In genomic region chr17:66320716-66321372, GRCm38 (mm10) we compare ENCODE assay signal across 18 mouse cellular contexts.
DNase-seq lines count a peak whose midpoint lies in the region; ATAC-seq lines count a peak whose summit lies in the region.
"Had no signal": no experiment of that assay in that cellular context is flagged by ENCODE, and none has a peak within 500 bp of the region (broad histone marks: within the 10 kb centered on the region; RNA-seq: fewer than 3 reads in every experiment).

No protein-coding gene starts in this region.

- no peak for DNase-seq in hindbrain, embryonic 11.5 days (ENCODE audit: low spot score)
- DNase-seq in brain, adult 2 months (ENCODE audit: low read depth, low spot score) = peak; percentile 77
- peak; percentile 77 for DNase-seq in cerebellum, adult 9-11 months
- DNase-seq in ovary, postnatal 10 days (ENCODE audit: low spot score) = no peak
- no peak for DNase-seq in urinary bladder, postnatal 25 days (ENCODE audit: low spot score)
- DNase-seq: embryo, embryonic 11 days; gastrocnemius, postnatal 36 days; heart, postnatal 14 days; kidney, adult 11 months; lung, adult 2 months; right cerebral cortex, postnatal 4 days had no signal

- peaks cover 10% of the 10 kb centered on the region for H3K4me1 ChIP-seq in hindbrain, embryonic 16.5 days (ENCODE audit: control insufficient read depth, insufficient read depth, low read depth, low read length)
- H3K4me1 ChIP-seq in hindbrain, embryonic 11.5 days (replicated peaks; ENCODE audit: control insufficient read depth, insufficient read depth, low read length) = no peaks in the 10 kb centered on the region; the same call in 1 of the 2 replicates
- H3K4me1 ChIP-seq: liver, embryonic 12.5 days had no signal

- 0 out of 2 replicates have a peak, but pooled peaks have one; percentile 41 for ATAC-seq in hindbrain, embryonic 16.5 days
- no peak for ATAC-seq in hindbrain, embryonic 11.5 days (ENCODE audit: low FRiP score)
- ATAC-seq in cerebellum, adult (ENCODE audit: insufficient number of reproducible peaks, low FRiP score, low TSS enrichment) = 0 out of 2 replicates have a peak, but pooled peaks have one; percentile 32
- ATAC-seq: liver, embryonic 12.5 days; midbrain, embryonic 16.5 days had no signal

- no peak overlapping the region for H3K9ac ChIP-seq in hindbrain, embryonic 16.5 days (ENCODE audit: low read depth, low read length)
- H3K9ac ChIP-seq in hindbrain, embryonic 11.5 days (ENCODE audit: low read depth, low read length) = no peak overlapping the region
- H3K9ac ChIP-seq: heart, embryonic 12.5 days; limb, embryonic 12.5 days; liver, embryonic 12.5 days had no signal

- no peak overlapping the region; the same call in 1 of the 2 replicates for H3K27ac ChIP-seq in hindbrain, embryonic 16.5 days (ENCODE audit: low read depth, low read length)
- no peak overlapping the region for H3K27ac ChIP-seq in hindbrain, embryonic 11.5 days (ENCODE audit: low read depth, low read length)
- H3K27ac ChIP-seq: kidney, postnatal 0 days; limb, embryonic 12.5 days; liver, embryonic 12.5 days had no signal

- H3K9me3 ChIP-seq in hindbrain, embryonic 16.5 days (ENCODE audit: control insufficient read depth, low read length) = no peaks in the 10 kb centered on the region
- no peaks in the 10 kb centered on the region for H3K9me3 ChIP-seq in hindbrain, embryonic 11.5 days (ENCODE audit: control insufficient read depth, low read length)
- H3K9me3 ChIP-seq: heart, embryonic 12.5 days; limb, embryonic 12.5 days; liver, embryonic 12.5 days had no signal

- H3K27me3 ChIP-seq in hindbrain, embryonic 16.5 days (replicated peaks; ENCODE audit: control insufficient read depth, insufficient read depth, low read length) = no peaks in the 10 kb centered on the region
- H3K27me3 ChIP-seq in hindbrain, embryonic 11.5 days (ENCODE audit: control insufficient read depth, insufficient read depth, low read length) = no peaks in the 10 kb centered on the region
- H3K27me3 ChIP-seq: heart, embryonic 12.5 days; limb, embryonic 12.5 days; liver, embryonic 12.5 days had no signal

- H3K4me2 ChIP-seq in hindbrain, embryonic 16.5 days (ENCODE audit: low read length) = no peak overlapping the region
- no peak overlapping the region for H3K4me2 ChIP-seq in hindbrain, embryonic 11.5 days (replicated peaks; ENCODE audit: low read depth, low read length)
- H3K4me2 ChIP-seq: heart, embryonic 12.5 days; limb, embryonic 12.5 days; liver, embryonic 12.5 days had no signal

- H3K36me3 ChIP-seq in hindbrain, embryonic 16.5 days (ENCODE audit: control insufficient read depth, insufficient read depth, low read length) = no peaks in the 10 kb centered on the region
- H3K36me3 ChIP-seq in hindbrain, embryonic 11.5 days (ENCODE audit: control insufficient read depth, insufficient read depth, low read length) = no peaks in the 10 kb centered on the region
- H3K36me3 ChIP-seq: heart, embryonic 12.5 days; limb, embryonic 12.5 days; liver, embryonic 12.5 days had no signal

- H3K4me3 ChIP-seq in hindbrain, embryonic 16.5 days (ENCODE audit: low read length) = no peak overlapping the region
- H3K4me3 ChIP-seq in hindbrain, embryonic 11.5 days (ENCODE audit: low read depth, low read length) = no peak overlapping the region
- H3K4me3 ChIP-seq: heart, embryonic 12.5 days; limb, embryonic 12.5 days; liver, embryonic 12.5 days had no signal

- 58% methylated on average over 20 of the region's 20 CpGs for WGBS in hindbrain, embryonic 16.5 days
- 84% methylated on average over 20 of the region's 20 CpGs for WGBS in hindbrain, embryonic 11.5 days

Comparison
In these comparisons a context has a peak if more than half of its experiments do, and no peak if none do; other contexts are left out.
1. DNase-seq: peak in brain, adult 2 months (single experiment) and cerebellum, adult 9-11 months (single experiment); none in hindbrain, embryonic 11.5 days (single experiment), ovary, postnatal 10 days (single experiment) and urinary bladder, postnatal 25 days (single experiment).